Mouse (Mus musculus): ENCODE results near the gene Nepn. TPM values are rescaled to one million over a fixed set of nuclear protein-coding genes. Genes with fewer than 3 reads are reported as not detected.

Nepn gene
- polyA plus RNA-seq, 1 experiment from 2014 or later = 3.9 TPM

DNA sequence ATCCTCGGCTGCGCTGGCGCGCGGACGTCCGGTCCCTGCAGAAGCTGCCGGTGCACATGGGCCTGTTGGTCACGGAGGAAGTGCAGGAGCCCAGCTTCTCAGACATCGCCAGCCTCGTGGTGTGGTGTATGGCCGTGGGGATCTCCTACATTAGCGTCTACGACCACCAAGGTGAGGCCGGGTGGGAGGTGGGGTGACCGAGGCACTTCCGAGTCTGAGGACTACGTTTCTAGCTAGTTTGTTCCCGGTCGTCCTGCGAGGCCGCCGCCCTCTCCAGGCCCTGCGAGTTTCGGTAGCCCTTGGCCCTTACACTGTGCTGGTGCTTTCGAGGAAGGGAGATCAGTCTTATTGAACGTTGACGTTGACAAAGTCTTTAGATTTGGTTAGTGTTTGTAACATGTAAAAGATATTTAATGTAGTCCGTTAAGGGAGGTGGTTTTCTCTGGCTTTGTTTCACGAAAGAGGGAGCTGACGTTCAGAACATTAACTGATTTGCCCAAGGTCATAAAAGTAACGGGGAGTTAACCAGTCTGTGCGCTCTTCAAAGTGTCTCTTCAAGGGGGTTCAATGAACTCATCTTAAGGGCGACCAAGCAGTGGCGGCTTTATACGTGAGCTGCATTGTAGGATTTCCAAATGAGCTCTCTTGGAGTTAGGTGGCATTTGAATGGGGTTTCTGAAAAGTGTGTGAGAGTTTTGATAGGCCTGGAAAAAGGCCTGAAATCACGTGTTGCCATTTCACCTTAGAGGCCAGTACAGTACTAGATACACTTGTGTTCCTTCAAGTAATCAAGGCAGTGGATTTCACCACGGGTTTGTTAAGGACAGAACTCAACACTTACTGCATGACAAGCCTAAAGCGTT is 29.5 kb downstream of the Nepn start:
- no peaks in the 10 kb centered on the region for H3K27me3 ChIP-seq (ENCODE audit: control insufficient read depth, insufficient read depth, low read length)
- ATAC-seq (ENCODE audit: insufficient read depth, low FRiP score) = peak; percentile 4
- peak overlapping the region; percentile 80 for H3K4me2 ChIP-seq (ENCODE audit: low read depth, low read length)
- no peaks in the 10 kb centered on the region for H3K9me3 ChIP-seq (replicated peaks; ENCODE audit: control insufficient read depth, low read length)
- H3K4me3 ChIP-seq (replicated peaks; ENCODE audit: low read length) = peak overlapping the region; percentile 87
- H3K27ac ChIP-seq (ENCODE audit: low read length) = peak overlapping the region; percentile 90
- peak overlapping the region; percentile 88 for H3K9ac ChIP-seq (ENCODE audit: low read length)
- no peaks in the 10 kb centered on the region for H3K36me3 ChIP-seq (ENCODE audit: control insufficient read depth, insufficient read depth, low read length)
- H3K4me1 ChIP-seq (ENCODE audit: control insufficient read depth, insufficient read depth, low read length) = peaks cover 20% of the 10 kb centered on the region
- WGBS = 1% methylated on average over 39 of the region's 39 CpGs

DNA sequence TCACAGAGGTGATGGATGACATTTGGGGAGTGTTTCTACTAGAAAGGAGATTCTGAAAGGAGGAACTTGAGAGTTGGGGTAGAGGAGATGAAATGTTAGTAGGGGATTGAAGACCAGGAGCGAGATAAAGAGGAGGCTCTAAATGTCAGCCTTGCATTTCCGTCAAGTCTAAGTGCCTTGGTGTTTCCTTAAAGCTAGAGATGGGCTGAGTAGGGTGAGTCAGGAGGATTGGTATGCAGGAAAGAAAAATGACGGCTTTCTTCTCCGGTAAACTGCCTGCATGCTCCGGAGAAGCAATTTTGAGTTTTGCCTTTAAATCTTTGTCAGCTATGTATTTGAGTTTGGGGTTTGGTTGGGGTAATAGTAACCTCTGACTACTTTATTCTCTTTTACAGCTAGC is 30.2 kb downstream of the Nepn start:
- no peak for ATAC-seq (ENCODE audit: insufficient read depth, low FRiP score)
- Histone ChIP-seq H3K4me3 (replicated peaks; ENCODE audit: low read length) (peak overlapping the region; percentile 87), H3K4me1 (ENCODE audit: control insufficient read depth, insufficient read depth, low read length) (peaks cover 20% of the 10 kb centered on the region), H3K27me3 (ENCODE audit: control insufficient read depth, insufficient read depth, low read length) (no peaks in the 10 kb centered on the region), H3K4me2 (ENCODE audit: low read depth, low read length) (peak overlapping the region; percentile 80), H3K36me3 (ENCODE audit: control insufficient read depth, insufficient read depth, low read length) (no peaks in the 10 kb centered on the region), H3K9me3 (replicated peaks; ENCODE audit: control insufficient read depth, low read length) (no peaks in the 10 kb centered on the region), H3K27ac (ENCODE audit: low read length) (peak overlapping the region; percentile 90; the same call in 1 of the 2 replicates), H3K9ac (ENCODE audit: low read length) (peak overlapping the region; percentile 88)
- WGBS = 43% methylated on average over 5 of the region's 5 CpGs

DNA sequence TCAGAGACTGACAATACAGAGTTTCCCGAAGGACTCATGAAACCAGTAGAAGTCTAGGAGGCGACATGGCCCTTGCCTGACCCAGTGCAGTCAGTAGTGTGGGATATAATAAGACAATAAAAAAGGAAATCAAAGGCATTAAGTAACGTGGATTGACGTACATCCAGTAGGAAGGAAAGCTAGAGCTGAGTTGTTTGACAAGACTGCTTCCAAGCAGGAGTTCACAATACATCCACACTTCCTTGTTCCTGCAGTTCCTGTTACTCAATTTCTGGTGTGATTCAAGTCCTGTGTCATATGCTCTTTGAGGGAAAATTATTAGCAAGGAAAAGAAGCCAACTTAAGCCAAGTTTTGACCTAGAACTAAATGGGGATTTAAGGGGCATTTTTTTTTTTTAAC is 30.6 kb downstream of the Nepn start:
- no peaks in the 10 kb centered on the region for H3K9me3 ChIP-seq (replicated peaks; ENCODE audit: control insufficient read depth, low read length)
- H3K9ac ChIP-seq (ENCODE audit: low read length) = no peak overlapping the region
- H3K27ac ChIP-seq (ENCODE audit: low read length) = peak overlapping the region; percentile 39; the same call in 1 of the 2 replicates
- peak overlapping the region; percentile 87 for H3K4me3 ChIP-seq (replicated peaks; ENCODE audit: low read length)
- 67% methylated on average over 4 of the region's 4 CpGs for WGBS
- H3K36me3 ChIP-seq (ENCODE audit: control insufficient read depth, insufficient read depth, low read length) = no peaks in the 10 kb centered on the region
- peaks cover 20% of the 10 kb centered on the region for H3K4me1 ChIP-seq (ENCODE audit: control insufficient read depth, insufficient read depth, low read length)
- no peak for ATAC-seq (ENCODE audit: insufficient read depth, low FRiP score)
- no peaks in the 10 kb centered on the region for H3K27me3 ChIP-seq (ENCODE audit: control insufficient read depth, insufficient read depth, low read length)
- H3K4me2 ChIP-seq (ENCODE audit: low read depth, low read length) = peak overlapping the region; percentile 80

DNA sequence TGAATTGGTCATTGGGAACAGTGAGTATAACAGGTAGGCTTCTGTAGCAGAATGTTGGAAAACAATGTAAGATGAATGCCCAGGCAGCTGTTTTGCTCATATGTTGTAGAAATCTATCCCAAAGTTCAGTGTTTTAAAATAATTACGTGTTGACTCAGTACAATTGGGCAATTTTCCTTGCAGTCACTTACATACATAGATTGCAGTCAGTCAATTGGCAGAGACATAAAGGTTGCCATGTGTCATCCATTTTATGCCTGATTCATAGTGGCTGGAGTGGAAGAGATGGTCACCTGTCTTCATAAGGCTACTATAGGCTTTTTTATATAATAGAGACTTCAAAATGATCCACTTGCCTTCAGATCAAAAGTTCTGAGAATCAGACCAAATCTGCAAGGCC is 31.8 kb downstream of the Nepn start:
- Histone ChIP-seq H3K27me3 (ENCODE audit: control insufficient read depth, insufficient read depth, low read length) (no peaks in the 10 kb centered on the region), H3K4me3 (replicated peaks; ENCODE audit: low read length) (no peak overlapping the region), H3K4me2 (ENCODE audit: low read depth, low read length) (no peak overlapping the region), H3K36me3 (ENCODE audit: control insufficient read depth, insufficient read depth, low read length) (no peaks in the 10 kb centered on the region), H3K27ac (ENCODE audit: low read length) (no peak overlapping the region), H3K9ac (ENCODE audit: low read length) (no peak overlapping the region), H3K4me1 (ENCODE audit: control insufficient read depth, insufficient read depth, low read length) (peaks cover 20% of the 10 kb centered on the region), H3K9me3 (replicated peaks; ENCODE audit: control insufficient read depth, low read length) (no peaks in the 10 kb centered on the region)
- WGBS = 84% methylated on average over 1 of the region's 1 CpGs
- no peak for ATAC-seq (ENCODE audit: insufficient read depth, low FRiP score)

DNA sequence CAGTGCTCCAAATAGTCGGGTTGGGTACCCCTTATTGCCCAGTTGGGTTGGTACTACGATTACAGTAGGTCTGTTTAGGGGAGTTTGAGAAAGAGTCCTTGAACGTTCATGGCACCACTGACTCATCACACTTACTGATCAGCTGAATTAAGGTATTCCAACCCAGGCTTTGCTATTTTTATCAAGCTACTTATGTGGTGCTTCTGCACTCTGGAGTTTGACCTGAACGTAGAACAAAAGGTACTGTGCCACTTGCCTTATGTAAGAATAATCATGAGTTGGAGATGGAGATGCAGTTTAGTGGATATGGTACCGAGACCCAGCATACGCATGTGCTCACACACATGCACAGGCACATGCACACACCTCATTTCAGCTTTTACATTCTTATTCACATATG is 32.9 kb downstream of the Nepn start:
- no peak overlapping the region for H3K9ac ChIP-seq (ENCODE audit: low read length)

DNA sequence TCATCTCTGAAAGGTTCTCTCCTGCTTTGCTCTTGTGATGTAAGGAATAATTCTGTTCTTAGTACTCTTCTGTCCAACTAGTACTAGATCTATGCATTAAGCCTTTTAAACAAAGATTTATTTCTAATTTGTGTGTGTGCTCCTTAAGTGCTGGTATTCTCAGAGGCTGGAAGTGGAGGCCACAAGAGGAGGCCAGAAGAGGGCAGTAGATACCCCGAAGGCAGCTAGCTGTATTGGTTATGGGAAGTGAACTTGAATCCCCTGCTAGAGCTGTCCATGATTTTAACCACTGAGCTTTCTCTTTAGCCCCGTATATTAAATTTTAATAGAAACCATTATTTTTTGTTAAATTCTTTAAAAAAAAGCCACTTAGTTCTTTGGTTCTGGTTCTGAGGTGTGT is 34.3 kb downstream of the Nepn start:
- Histone ChIP-seq H3K4me2 (ENCODE audit: low read depth, low read length) (no peak overlapping the region), H3K27me3 (ENCODE audit: control insufficient read depth, insufficient read depth, low read length) (no peaks in the 10 kb centered on the region), H3K4me1 (ENCODE audit: control insufficient read depth, insufficient read depth, low read length) (peaks cover 20% of the 10 kb centered on the region), H3K9ac (ENCODE audit: low read length) (no peak overlapping the region), H3K4me3 (replicated peaks; ENCODE audit: low read length) (no peak overlapping the region), H3K36me3 (ENCODE audit: control insufficient read depth, insufficient read depth, low read length) (no peaks in the 10 kb centered on the region), H3K27ac (ENCODE audit: low read length) (no peak overlapping the region), H3K9me3 (replicated peaks; ENCODE audit: control insufficient read depth, low read length) (no peaks in the 10 kb centered on the region)
- 77% methylated on average over 2 of the region's 2 CpGs for WGBS
- ATAC-seq (ENCODE audit: insufficient read depth, low FRiP score) = no peak

More for the DNA sequence above, 32.9 kb downstream of the Nepn start:
- no peaks in the 10 kb centered on the region for H3K36me3 ChIP-seq (ENCODE audit: control insufficient read depth, insufficient read depth, low read length)
- H3K27me3 ChIP-seq (ENCODE audit: control insufficient read depth, insufficient read depth, low read length) = no peaks in the 10 kb centered on the region
- no peaks in the 10 kb centered on the region for H3K9me3 ChIP-seq (replicated peaks; ENCODE audit: control insufficient read depth, low read length)
- 87% methylated on average over 6 of the region's 6 CpGs for WGBS
- no peak for ATAC-seq (ENCODE audit: insufficient read depth, low FRiP score)
- H3K27ac ChIP-seq (ENCODE audit: low read length) = no peak overlapping the region
- H3K4me1 ChIP-seq (ENCODE audit: control insufficient read depth, insufficient read depth, low read length) = peaks cover 17% of the 10 kb centered on the region
- H3K4me3 ChIP-seq (replicated peaks; ENCODE audit: low read length) = no peak overlapping the region
- H3K4me2 ChIP-seq (ENCODE audit: low read depth, low read length) = no peak overlapping the region

DNA sequence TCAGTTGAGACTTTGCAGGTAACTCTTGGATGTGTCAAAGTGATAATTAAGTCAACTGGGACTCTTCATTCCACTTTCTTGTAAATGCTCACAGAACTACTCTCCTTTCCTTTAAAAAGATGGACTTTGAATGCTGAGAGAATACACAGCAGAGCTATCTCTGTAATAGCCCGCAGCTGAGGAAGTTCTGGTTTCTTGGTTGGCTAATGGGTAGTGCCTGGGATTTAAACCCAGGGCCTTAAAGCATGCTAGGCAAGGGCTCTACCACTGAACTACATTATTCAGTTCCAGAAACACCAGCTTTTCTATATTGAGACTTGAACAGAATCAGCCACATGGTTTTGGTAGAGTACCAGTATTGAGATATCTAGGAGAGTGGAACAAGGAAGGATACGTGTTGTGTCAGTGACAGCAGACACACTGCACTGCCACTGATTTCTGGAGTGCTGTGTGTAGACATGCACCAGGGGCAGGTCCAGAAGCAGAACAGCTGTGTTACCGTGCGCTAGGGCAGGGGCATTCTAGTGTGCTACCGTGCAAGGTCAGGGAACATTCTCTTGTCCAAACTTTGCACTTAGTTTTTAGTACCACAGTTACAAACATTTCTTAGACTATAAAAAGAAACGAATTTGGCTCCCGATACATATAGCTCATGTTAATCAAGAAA is 37.7 kb downstream of the Nepn start:
- peaks cover 6% of the 10 kb centered on the region; the same call in 1 of the 2 replicates for H3K36me3 ChIP-seq (ENCODE audit: control insufficient read depth, insufficient read depth, low read length)
- ATAC-seq (ENCODE audit: insufficient read depth, low FRiP score) = no peak
- no peak overlapping the region for H3K4me2 ChIP-seq (ENCODE audit: low read depth, low read length)
- no peak overlapping the region for H3K9ac ChIP-seq (ENCODE audit: low read length)
- H3K4me3 ChIP-seq (replicated peaks; ENCODE audit: low read length) = no peak overlapping the region
- H3K9me3 ChIP-seq (replicated peaks; ENCODE audit: control insufficient read depth, low read length) = no peaks in the 10 kb centered on the region
- no peak overlapping the region for H3K27ac ChIP-seq (ENCODE audit: low read length)
- 73% methylated on average over 7 of the region's 7 CpGs for WGBS
- H3K4me1 ChIP-seq (ENCODE audit: control insufficient read depth, insufficient read depth, low read length) = peaks cover 3% of the 10 kb centered on the region; the same call in 1 of the 2 replicates
- no peaks in the 10 kb centered on the region for H3K27me3 ChIP-seq (ENCODE audit: control insufficient read depth, insufficient read depth, low read length)

DNA sequence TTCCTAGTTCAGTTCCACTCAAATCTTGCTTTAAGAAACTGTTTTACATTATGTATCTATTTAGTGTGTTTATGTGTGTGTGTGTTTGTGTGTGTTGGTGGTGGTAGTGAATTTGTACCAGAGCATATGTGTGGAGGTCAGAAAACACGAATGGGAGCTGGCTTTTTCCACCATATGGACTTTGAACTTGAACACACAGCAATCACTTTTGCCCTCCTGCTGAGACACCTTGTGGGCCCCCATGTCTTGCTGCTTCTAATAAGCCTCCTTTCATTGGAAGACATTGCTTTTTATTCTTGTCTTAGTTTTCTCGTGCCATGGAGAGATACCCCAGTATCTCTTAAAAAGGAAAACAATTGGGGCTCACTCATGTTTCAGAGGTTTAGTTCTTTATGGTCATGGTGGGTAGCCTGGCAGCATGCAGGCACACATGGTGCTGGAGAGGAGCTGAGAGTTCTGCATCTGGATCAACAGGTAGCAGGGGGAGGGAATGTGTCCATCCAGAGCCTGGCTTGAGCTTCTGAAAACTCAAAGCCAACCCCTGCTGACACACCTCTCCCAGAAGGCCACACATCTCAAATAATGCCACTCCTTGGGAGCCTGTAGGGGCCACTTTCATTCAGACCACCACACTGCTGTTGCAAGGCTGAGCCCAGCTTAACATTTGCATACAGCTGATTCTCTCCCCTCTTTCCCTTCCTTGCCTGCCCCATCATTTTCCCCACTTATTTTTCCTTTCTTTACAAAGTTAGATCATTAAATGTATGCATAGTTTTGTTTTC is 39.1 kb downstream of the Nepn start:
- Histone ChIP-seq H3K4me2 (ENCODE audit: low read depth, low read length) (no peak overlapping the region), H3K27ac (ENCODE audit: low read length) (no peak overlapping the region), H3K9me3 (replicated peaks; ENCODE audit: control insufficient read depth, low read length) (no peaks in the 10 kb centered on the region), H3K4me1 (ENCODE audit: control insufficient read depth, insufficient read depth, low read length) (peaks cover 3% of the 10 kb centered on the region; the same call in 1 of the 2 replicates), H3K4me3 (replicated peaks; ENCODE audit: low read length) (no peak overlapping the region), H3K27me3 (ENCODE audit: control insufficient read depth, insufficient read depth, low read length) (no peaks in the 10 kb centered on the region), H3K9ac (ENCODE audit: low read length) (no peak overlapping the region), H3K36me3 (ENCODE audit: control insufficient read depth, insufficient read depth, low read length) (peaks cover 6% of the 10 kb centered on the region; the same call in 1 of the 2 replicates)
- ATAC-seq (ENCODE audit: insufficient read depth, low FRiP score) = no peak
- 61% methylated on average over 2 of the region's 2 CpGs for WGBS

Data from stomach, embryonic 16.5 days (tissue).